Mouse (Mus musculus) MEL (cell line): Measurements from ENCODE around the gene Rnf10. TPM values are rescaled to one million over a fixed set of nuclear protein-coding genes. Genes with fewer than 3 reads are reported as not detected.

Experiments used
- DNase-seq: peaks from one replicate; pipeline ENCODE4 v3.0.0; 2011; ENCODE audit warnings: low read depth, low spot score
- H3K27ac ChIP-seq: 2 replicates; pipeline ENCODE4 v1.5.1; 2012; ENCODE audit warnings: low read depth, mild to moderate bottlenecking, control low read depth, low read length, moderate library complexity; ENCODE audit not compliant: control insufficient read depth
- H3K27me3 ChIP-seq, 2 experiments: fragments of 150-350 bp in 1 of 2; sonication (generic) in 1 of 2; 2 replicates each; pipeline ENCODE4 v1.6.1; 2012; ENCODE audit warnings: low read length in 2 of 2, mild to moderate bottlenecking in 2 of 2, improper control_type of control experiment in 1 of 2, moderate library complexity in 1 of 2; ENCODE audit not compliant: insufficient read depth in 2 of 2, control insufficient read depth in 1 of 2
- H3K36me3 ChIP-seq, 2 experiments: 2 replicates each; pipeline ENCODE4 v1.6.1; 2012 to 2014; ENCODE audit warnings: low read length in 2 of 2, improper control_type of control experiment in 1 of 2, inconsistent platforms in 1 of 2, mild to moderate bottlenecking in 1 of 2; ENCODE audit not compliant: insufficient read depth in 2 of 2, control insufficient read depth in 1 of 2
- H3K4me1 ChIP-seq, 2 experiments: fragments of 150-350 bp in 1 of 2; sonication (generic) in 1 of 2; 2 replicates each; pipeline ENCODE4 v1.6.1; 2012; ENCODE audit warnings: low read length in 2 of 2, improper control_type of control experiment in 1 of 2, mild to moderate bottlenecking in 1 of 2; ENCODE audit not compliant: insufficient read depth in 2 of 2, control insufficient read depth in 1 of 2
- H3K4me3 ChIP-seq, 2 experiments: fragments of 150-350 bp in 1 of 2; sonication (generic) in 1 of 2; 2 replicates each; pipeline ENCODE4 v1.5.1; 2012; ENCODE audit warnings: low read depth in 2 of 2, low read length in 2 of 2, mild to moderate bottlenecking in 2 of 2, moderate library complexity in 2 of 2, control low read depth in 1 of 2, improper control_type of control experiment in 1 of 2; ENCODE audit not compliant: control insufficient read depth in 1 of 2, insufficient read depth in 1 of 2
- H3K79me2 ChIP-seq: 2 replicates; pipeline ENCODE4 v1.6.1; 2012; ENCODE audit warnings: mild to moderate bottlenecking, low read length, moderate library complexity; ENCODE audit not compliant: control insufficient read depth, poor library complexity, insufficient read depth
- H3K9ac ChIP-seq: 2 replicates; pipeline ENCODE4 v1.6.1; 2012; ENCODE audit warnings: low read depth, mild to moderate bottlenecking, control low read depth, low read length, moderate library complexity; ENCODE audit not compliant: control insufficient read depth, poor library complexity, severe bottlenecking
- H3K9me3 ChIP-seq: fragments of 150-350 bp; sonication (generic); replicated peaks from 2 replicates; pipeline ENCODE4 v1.6.1; 2012; ENCODE audit warnings: mild to moderate bottlenecking, low read length, improper control_type of control experiment, moderate library complexity; ENCODE audit not compliant: insufficient read depth
- BHLHE40 ChIP-seq: IDR thresholded peaks from 2 replicates; pipeline ENCODE4 v1.6.1; 2012; ENCODE audit warnings: low read depth, mild to moderate bottlenecking, inconsistent platforms, low read length, improper control_type of control experiment, borderline replicate concordance
- CHD1 ChIP-seq: IDR thresholded peaks from 2 replicates; pipeline ENCODE4 v1.6.1; 2012; ENCODE audit warnings: low read depth, mild to moderate bottlenecking, inconsistent platforms, low read length, improper control_type of control experiment
- CHD2 ChIP-seq: IDR thresholded peaks from 2 replicates; pipeline ENCODE4 v1.6.1; 2011; ENCODE audit warnings: low read length, improper control_type of control experiment
- CTCF ChIP-seq, 3 experiments: IDR thresholded peaks in 2 of 3; conservative IDR thresholded peaks in 1 of 3; 2 replicates each; pipeline ENCODE4 v1.5.1; 2011 to 2012; ENCODE audit warnings: low read length in 3 of 3, low read depth in 2 of 3, mild to moderate bottlenecking in 2 of 3, improper control_type of control experiment in 1 of 3, inconsistent platforms in 1 of 3, mixed read lengths in 1 of 3, moderate library complexity in 1 of 3; ENCODE audit not compliant: control insufficient read depth in 1 of 3, insufficient read depth in 1 of 3, poor library complexity in 1 of 3, severe bottlenecking in 1 of 3
- E2F4 ChIP-seq: IDR thresholded peaks from 2 replicates; pipeline ENCODE4 v1.6.1; 2011; ENCODE audit warnings: low read depth, low read length, improper control_type of control experiment, borderline replicate concordance
- ELF1 ChIP-seq: IDR thresholded peaks from 2 replicates; pipeline ENCODE4 v1.6.1; 2014; ENCODE audit warnings: low read depth, mild to moderate bottlenecking, inconsistent platforms, low read length, improper control_type of control experiment, moderate library complexity
- EP300 ChIP-seq, 2 experiments: IDR thresholded peaks; 2 replicates each; pipeline ENCODE4 v1.6.1; 2011; ENCODE audit warnings: improper control_type of control experiment in 2 of 2, low read length in 2 of 2, low read depth in 1 of 2, mild to moderate bottlenecking in 1 of 2
- ETS1 ChIP-seq: IDR thresholded peaks from 2 replicates; pipeline ENCODE4 v1.6.1; 2012; ENCODE audit warnings: low read depth, mild to moderate bottlenecking, inconsistent platforms, low read length, improper control_type of control experiment, moderate library complexity
- GABPA ChIP-seq: IDR thresholded peaks from 2 replicates; pipeline ENCODE4 v1.6.1; 2012; ENCODE audit warnings: low read depth, mild to moderate bottlenecking, inconsistent platforms, low read length, improper control_type of control experiment, moderate library complexity
- GATA1 ChIP-seq: IDR thresholded peaks from 2 replicates; pipeline ENCODE4 v1.6.1; 2011; ENCODE audit warnings: low read depth, low read length, improper control_type of control experiment
- KAT2A ChIP-seq: conservative IDR thresholded peaks from 2 replicates; pipeline ENCODE4 v1.6.1; 2012; ENCODE audit warnings: low read depth, low read length, improper control_type of control experiment, inconsistent platforms
- MAFK ChIP-seq: IDR thresholded peaks from 2 replicates; pipeline ENCODE4 v1.6.1; 2011; ENCODE audit warnings: low read depth, mild to moderate bottlenecking, low read length, improper control_type of control experiment, borderline replicate concordance
- MAX ChIP-seq: IDR thresholded peaks from 2 replicates; pipeline ENCODE4 v1.6.1; 2011; ENCODE audit warnings: low read length, improper control_type of control experiment
- MAZ ChIP-seq: IDR thresholded peaks from 2 replicates; pipeline ENCODE4 v1.6.1; 2012; ENCODE audit warnings: low read depth, mild to moderate bottlenecking, inconsistent platforms, low read length, improper control_type of control experiment
- MEF2A ChIP-seq: IDR thresholded peaks from 2 replicates; pipeline ENCODE4 v1.6.1; 2014; ENCODE audit warnings: low read depth, mild to moderate bottlenecking, inconsistent platforms, low read length, improper control_type of control experiment; ENCODE audit not compliant: poor library complexity, insufficient replicate concordance, severe bottlenecking; ENCODE audit errors: extremely low read depth
- MYB ChIP-seq: IDR thresholded peaks from 2 replicates; pipeline ENCODE4 v1.6.1; 2011; ENCODE audit warnings: mild to moderate bottlenecking, low read depth, low read length, improper control_type of control experiment
- NELFE ChIP-seq: IDR thresholded peaks from 2 replicates; pipeline ENCODE4 v1.6.1; 2011; ENCODE audit warnings: low read depth, low read length, improper control_type of control experiment
- POLR2AphosphoS2 ChIP-seq: IDR thresholded peaks from 2 replicates; pipeline ENCODE4 v1.6.1; 2011; ENCODE audit warnings: low read length, improper control_type of control experiment
- POLR2AphosphoS5 ChIP-seq: IDR thresholded peaks from 2 replicates; pipeline ENCODE4 v1.6.1; 2012; ENCODE audit warnings: low read depth, borderline replicate concordance, mild to moderate bottlenecking, inconsistent platforms, low read length, moderate library complexity, mixed read lengths
- RAD21 ChIP-seq: IDR thresholded peaks from 2 replicates; pipeline ENCODE4 v1.6.1; 2011; ENCODE audit warnings: mild to moderate bottlenecking, low read depth, low read length, improper control_type of control experiment
- SIN3A ChIP-seq: IDR thresholded peaks from 2 replicates; pipeline ENCODE4 v1.6.1; 2012; ENCODE audit warnings: low read length, improper control_type of control experiment, inconsistent platforms
- SMC3 ChIP-seq: IDR thresholded peaks from 2 replicates; pipeline ENCODE4 v1.6.1; 2011; ENCODE audit warnings: low read depth, low read length, improper control_type of control experiment
- TAL1 ChIP-seq: IDR thresholded peaks from 2 replicates; pipeline ENCODE4 v1.6.1; 2012; ENCODE audit warnings: mild to moderate bottlenecking, inconsistent platforms, low read length, moderate library complexity, mixed read lengths
- TBP ChIP-seq: IDR thresholded peaks from 2 replicates; pipeline ENCODE4 v1.8.0; 2011; ENCODE audit warnings: low read depth, low read length, improper control_type of control experiment
- TCF12 ChIP-seq: IDR thresholded peaks from 2 replicates; pipeline ENCODE4 v1.6.1; 2014; ENCODE audit warnings: low read depth, mild to moderate bottlenecking, inconsistent platforms, low read length, improper control_type of control experiment, moderate library complexity
- UBTF ChIP-seq: IDR thresholded peaks from 2 replicates; pipeline ENCODE4 v1.6.1; 2012; ENCODE audit warnings: low read depth, mild to moderate bottlenecking, inconsistent platforms, low read length, improper control_type of control experiment, moderate library complexity, borderline replicate concordance; ENCODE audit not compliant: insufficient read depth
- USF1 ChIP-seq: IDR thresholded peaks from 2 replicates; pipeline ENCODE4 v1.6.1; 2014; ENCODE audit warnings: low read depth, mild to moderate bottlenecking, inconsistent platforms, low read length, improper control_type of control experiment, moderate library complexity
- USF2 ChIP-seq, 2 experiments: IDR thresholded peaks; 2 replicates each; pipeline ENCODE4 v1.6.1; 2011 to 2012; ENCODE audit warnings: improper control_type of control experiment in 2 of 2, low read length in 2 of 2, borderline replicate concordance in 1 of 2, inconsistent platforms in 1 of 2, low read depth in 1 of 2, mild to moderate bottlenecking in 1 of 2; ENCODE audit not compliant: insufficient read depth in 1 of 2
- ZKSCAN1 ChIP-seq: IDR thresholded peaks from 2 replicates; pipeline ENCODE4 v1.6.1; 2012; ENCODE audit warnings: low read depth, mild to moderate bottlenecking, inconsistent platforms, low read length, improper control_type of control experiment, moderate library complexity
- ZNF384 ChIP-seq: IDR thresholded peaks from 2 replicates; pipeline ENCODE4 v1.6.1; 2012; ENCODE audit warnings: low read depth, mild to moderate bottlenecking, inconsistent platforms, low read length, improper control_type of control experiment
- polyA plus RNA-seq, 2 experiments: library from polyadenylated mRNA; stranded (reverse) in 1 of 2; unstranded in 1 of 2; fragments of >175 nt in 1 of 2; fragments of >200 nt in 1 of 2; gene quantifications; 2 replicates each; pipeline versions ENCODE4 v1.2.1 to v1.2.4; 2012; ENCODE audit warnings: low replicate concordance in 2 of 2, low read depth in 1 of 2; ENCODE audit not compliant: insufficient read length in 2 of 2, insufficient read depth in 1 of 2, missing spikeins in 1 of 2
- total RNA-seq: library from RNA; depleted of rRNA; stranded (reverse); fragments of 300-350 nt; gene quantifications from 2 replicates; pipeline ENCODE4 v1.2.3, GENCODE M21; 2012

The Rnf10 gene
- total and polyA plus RNA-seq, 3 experiments: 44.4 to 254 (median 165) TPM

- TF ChIP-seq KAT2A: 0 out of 2 replicates have a peak, but pooled peaks have one; percentile 18
- TF ChIP-seq GATA1: peak; percentile 82
- no peak for TF ChIP-seq UBTF
- peak; percentile 68 for TF ChIP-seq POLR2AphosphoS2
- TF ChIP-seq BHLHE40: no peak
- no peak for TF ChIP-seq USF1
- no peak; the same call in 1 of the 2 replicates for TF ChIP-seq ZKSCAN1
- TF ChIP-seq TAL1: no peak
- peak; percentile 73 for TF ChIP-seq MAX
- peak; percentile 60 for TF ChIP-seq NELFE
- no peak for TF ChIP-seq MEF2A
- no peak; the same call in 1 of the 2 replicates for TF ChIP-seq CHD2
- no peak for TF ChIP-seq POLR2AphosphoS5
- TF ChIP-seq MYB: peak; percentile 10; the same call in 1 of the 2 replicates
- peak; percentile 91 for TF ChIP-seq CHD1
- TF ChIP-seq MAZ: peak; percentile 84
- peak; percentile 98 for TF ChIP-seq MAFK
- no peak for TF ChIP-seq CTCF (IDR thresholded peaks at IDR 0.05 in 2 of 3, conservative IDR thresholded peaks at IDR 0.05 in 1 of 3; ENCODE audit: control insufficient read depth in 1 of 3, insufficient read depth in 1 of 3, low read depth in 2 of 3, low read length in 3 of 3, poor library complexity in 1 of 3, severe bottlenecking in 1 of 3)
- peak; percentile 56; the same call in 1 of the 2 replicates for TF ChIP-seq E2F4
- TF ChIP-seq RAD21: no peak
- peak; percentile 50; the same call in 1 of the 2 replicates for TF ChIP-seq ELF1
- peak; percentile 76 for TF ChIP-seq SIN3A
- TF ChIP-seq, all 39 proteins: peak for 24
Observed at GRCm38 (mm10) chr5:115312816-115313667, 40.3 kb upstream of the Rnf10 start (continued).

- Histone ChIP-seq H3K36me3 (peaks cover 0 to 26% of the 10 kb centered on the region in 2 experiments; a peak in 2 of 4 replicates), H3K9ac (peak overlapping the region; percentile 65), H3K9me3 (no peaks in the 10 kb centered on the region), H3K4me3 (peak overlapping the region; percentile 28 to 40), H3K27me3 (no peaks in the 10 kb centered on the region), H3K4me1 (peaks cover 6 to 30% of the 10 kb centered on the region in 2 experiments), H3K27ac (peak overlapping the region; percentile 97), H3K79me2 (no peaks in the 10 kb centered on the region)
- no peak for DNase-seq
- TF ChIP-seq ZNF384 (no peak), USF1 (no peak), NELFE (no peak), TAL1 (no peak), MYB (no peak), GABPA (no peak), GATA1 (peak; percentile 60; the same call in 1 of the 2 replicates), USF2 (IDR thresholded peaks at IDR 0.05; ENCODE audit: borderline replicate concordance in 1 of 2, insufficient read depth in 1 of 2, low read depth in 1 of 2, low read length in 2 of 2) (no peak), KAT2A (no peak), MEF2A (no peak), MAX (no peak), SMC3 (no peak), POLR2AphosphoS5 (no peak), TBP (peak; percentile 10), TCF12 (no peak), ETS1 (no peak), EP300 (IDR thresholded peaks at IDR 0.05; ENCODE audit: low read depth in 1 of 2, low read length in 2 of 2) (peak in 1 of 2 experiments; percentile 7; a peak in 1 of 4 replicates)
Observed at GRCm38 (mm10) chr5:115312354-115312753, 39.7 kb upstream of the Rnf10 start.
